Mouse (Mus musculus) layer of hippocampus, adult 9-10 months (tissue): ENCODE data around the gene Sult4a1.

Experiments
- DNase-seq: peaks from one replicate; pipeline ENCODE4 v3.0.0; 2022; ENCODE audit warnings: low spot score

Sult4a1 gene

GRCm38 (mm10) chr15:84096051-84096450 is 9.5 kb downstream of the Sult4a1 start:
- no peak for DNase-seq

- no peak for DNase-seq
Measured at GRCm38 (mm10) chr15:84094921-84095320, 10.6 kb downstream of the Sult4a1 start.

DNA sequence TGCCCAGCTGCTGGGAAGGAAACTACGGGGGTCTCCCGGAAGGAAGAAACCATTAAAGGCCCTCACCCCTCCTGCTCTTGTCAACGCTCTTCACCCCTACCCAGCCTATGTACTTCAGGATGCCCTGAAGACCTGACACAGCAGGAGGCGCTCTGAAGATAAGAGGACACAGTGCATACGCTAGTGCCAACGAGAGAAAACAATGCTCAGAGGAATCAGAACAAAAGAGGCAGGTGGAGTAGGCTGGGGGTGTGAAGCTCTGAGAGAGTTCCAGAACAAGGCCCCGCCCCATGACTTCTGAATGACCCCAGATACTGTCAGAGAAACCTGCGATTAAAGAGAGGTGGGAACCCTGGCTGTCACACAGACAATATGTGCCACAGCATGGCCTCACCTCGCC is 18.8 kb downstream of the Sult4a1 start:
- DNase-seq, result no peak

- DNase-seq, result no peak
Measured at GRCm38 (mm10) chr15:84086364-84086763, 19.2 kb downstream of the Sult4a1 start.

DNA sequence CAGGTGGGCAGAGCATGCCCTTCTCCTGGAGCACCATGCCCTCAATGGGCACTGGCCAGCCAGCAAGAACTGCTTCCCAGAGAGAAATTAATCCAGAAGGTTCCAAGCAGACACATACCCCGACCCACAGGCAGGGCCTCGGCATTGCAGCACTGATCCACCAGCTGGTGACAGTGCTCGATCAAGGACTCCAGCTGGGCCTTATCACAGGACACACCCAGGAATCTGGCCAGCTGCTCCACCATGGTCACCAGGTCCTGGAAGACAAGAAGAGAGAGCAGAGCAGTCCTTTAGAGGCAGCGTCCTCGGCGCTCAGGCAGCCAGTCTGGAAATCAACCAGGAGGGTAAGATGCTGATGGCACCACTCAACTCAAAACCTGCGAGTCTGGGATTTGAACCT is 25.5 kb downstream of the Sult4a1 start:
- DNase-seq, result no peak

- no peak for DNase-seq
Measured at GRCm38 (mm10) chr15:84079519-84079918, 26.0 kb downstream of the Sult4a1 start.

DNA sequence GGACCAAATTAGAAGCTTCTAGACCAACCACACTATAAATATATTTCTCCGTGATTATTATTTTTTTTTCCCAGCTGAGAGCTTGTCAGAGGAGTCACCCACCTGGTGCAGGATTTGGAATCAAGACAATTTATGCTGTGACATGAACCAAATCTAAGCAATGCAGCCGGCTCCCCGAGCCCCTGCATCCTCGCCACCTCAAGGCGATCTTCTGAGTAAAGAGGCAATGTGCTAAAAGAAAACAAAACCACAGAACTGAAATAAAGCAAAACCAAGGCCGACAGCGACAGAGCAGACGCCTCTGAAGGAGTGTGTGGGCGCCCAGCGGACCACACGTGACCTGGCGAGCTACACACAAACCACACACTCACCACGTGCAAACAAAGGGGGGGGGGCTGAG is 26.9 kb downstream of the Sult4a1 start:
- DNase-seq, result no peak

DNA sequence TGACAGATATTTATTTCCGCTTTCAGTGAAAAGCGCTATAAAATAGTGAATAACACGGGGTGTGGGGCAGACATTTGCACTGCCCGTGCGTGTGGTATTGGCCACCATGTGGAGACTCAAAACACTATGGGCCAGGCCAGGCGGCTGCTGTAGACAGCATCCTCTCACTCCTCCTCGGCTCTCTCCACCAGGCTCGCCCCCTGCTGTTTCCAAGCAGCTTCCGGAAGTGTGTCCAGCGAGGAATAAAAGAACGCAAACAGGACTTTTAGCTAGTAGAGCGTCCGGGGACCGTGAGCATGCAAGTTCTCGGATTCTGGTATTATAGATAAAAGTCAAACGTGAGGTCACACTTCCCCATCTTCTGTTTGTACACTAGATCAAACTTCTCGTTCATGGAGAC is 28.4 kb downstream of the Sult4a1 start:
- DNase-seq, result no peak

DNA sequence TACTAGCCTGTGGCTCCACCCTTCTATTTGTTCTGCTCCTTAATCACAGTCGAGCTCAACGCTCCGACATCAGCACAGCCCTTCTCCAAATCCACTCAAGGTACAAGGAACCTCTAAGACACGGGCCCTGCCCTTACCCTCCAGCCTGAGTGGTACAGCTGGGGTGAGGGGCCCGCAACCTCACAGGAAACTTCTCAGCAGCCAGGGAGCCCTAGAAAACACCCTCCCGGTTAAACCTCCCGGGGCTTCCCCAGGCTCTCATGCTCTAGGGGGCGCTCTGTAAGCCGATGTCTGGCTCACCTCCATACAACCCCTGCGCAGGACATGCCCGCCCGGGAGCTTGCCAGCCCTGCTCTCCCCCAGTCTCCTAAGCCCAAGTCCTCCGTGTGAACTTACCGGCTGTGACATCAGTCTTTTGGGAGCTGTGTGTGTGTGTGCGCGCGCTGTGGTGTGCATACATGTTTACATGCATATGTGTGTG is 30.8 kb downstream of the Sult4a1 start:
- DNase-seq, result no peak

DNA sequence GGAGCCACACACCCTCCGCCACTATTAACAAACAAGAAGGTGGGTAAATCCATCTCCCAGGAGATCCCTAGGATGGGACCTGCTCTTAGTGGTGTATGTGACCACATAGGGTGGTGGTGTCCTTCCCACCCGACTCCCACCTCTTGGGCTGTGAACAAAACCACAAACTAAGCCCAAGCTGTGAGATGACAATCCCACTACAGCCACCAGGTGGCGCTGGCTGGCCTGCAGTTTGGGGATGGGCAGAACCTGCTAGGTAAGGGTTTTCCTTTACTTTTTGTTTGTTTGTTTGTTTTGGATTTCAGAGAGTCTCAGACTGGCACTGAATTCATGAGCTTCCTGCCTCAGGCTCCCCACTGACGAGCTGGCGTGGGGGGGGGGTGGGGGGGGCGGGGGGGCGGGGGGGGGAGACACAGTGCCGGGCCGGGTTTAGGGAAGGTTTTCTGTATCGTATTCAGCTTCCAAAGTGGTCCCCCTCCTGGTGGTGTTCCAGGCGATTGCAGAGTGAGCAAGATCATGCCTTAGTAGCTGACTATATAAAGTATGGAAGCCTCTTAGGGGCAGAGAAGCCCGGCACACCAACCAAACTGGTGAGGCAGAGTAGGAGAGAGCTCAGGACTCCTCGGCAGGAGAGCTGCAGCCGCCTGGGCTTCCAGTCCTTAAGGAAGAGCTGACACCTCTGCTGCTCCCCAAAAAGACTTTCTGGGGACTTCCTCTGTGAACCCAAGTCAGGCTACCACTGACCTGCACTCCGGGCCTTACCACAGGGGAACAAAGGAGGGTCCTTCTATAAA is 31.4 kb downstream of the Sult4a1 start:
- peak; percentile 45 for DNase-seq

DNA sequence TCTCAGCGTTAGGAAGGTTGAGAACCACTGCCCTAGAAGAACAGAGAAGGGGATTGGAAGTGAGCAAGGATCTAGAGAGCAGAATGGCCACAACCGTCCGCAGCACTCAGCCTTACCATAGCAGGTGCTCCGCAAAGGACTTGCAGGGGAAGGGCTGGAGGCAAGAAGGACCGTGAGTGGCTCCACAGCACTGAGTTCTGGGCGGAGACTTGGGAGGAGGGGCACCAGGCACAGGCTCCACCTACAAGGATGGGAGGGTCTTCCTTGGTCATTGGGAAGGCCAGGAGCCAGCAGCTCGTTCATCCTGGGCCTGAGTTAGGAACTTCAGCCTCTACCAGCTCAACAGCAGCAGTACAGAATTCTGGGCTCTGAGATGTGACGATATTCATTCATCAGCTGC is 32.5 kb downstream of the Sult4a1 start:
- DNase-seq, result no peak

DNA sequence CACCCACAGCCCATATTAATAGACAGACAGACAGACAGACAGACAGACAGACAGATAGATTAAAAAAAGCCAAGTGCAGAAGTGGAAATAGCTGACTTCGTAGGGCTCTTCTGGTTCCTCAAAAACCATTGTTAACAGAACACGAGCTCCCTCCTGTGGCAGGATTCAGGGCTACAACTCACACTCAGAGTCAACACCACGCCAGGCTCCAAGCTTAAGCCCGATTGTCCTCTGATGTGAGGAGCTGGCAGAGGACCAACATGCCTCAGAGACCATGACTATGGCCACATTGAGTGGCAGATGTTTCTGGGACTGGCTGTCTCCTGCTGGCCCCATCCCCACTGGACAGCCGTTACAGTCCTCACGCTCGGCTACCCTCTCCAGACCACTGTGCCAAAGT is 33.3 kb downstream of the Sult4a1 start:
- DNase-seq, result peak; percentile 92

DNA sequence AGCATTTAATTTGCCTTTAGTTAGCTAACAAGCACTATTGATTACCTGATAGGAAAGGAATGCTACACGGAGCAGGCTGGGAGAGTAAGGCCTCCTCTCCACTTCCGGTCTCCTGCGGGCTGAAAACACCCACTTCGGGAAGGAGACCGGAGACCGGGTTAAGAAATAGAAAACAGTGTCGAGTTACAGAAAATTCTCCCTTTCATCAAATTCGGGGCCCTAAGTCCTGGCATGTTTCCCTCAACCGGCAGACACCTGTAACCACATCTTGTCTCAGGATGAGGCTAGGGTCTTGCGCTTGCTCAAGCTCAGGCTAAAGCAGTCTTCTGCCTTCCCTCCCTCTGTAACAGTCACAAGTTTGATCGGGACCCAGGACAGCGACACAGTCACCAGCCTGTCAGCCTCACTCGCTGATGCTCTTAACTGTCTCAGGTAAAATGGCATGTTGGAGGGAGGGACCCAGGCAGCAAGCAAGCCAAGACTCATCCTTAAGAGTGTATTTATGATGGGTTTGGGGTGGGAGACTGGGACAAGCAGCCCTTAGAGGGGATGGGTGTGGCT is 35.4 kb downstream of the Sult4a1 start:
- DNase-seq, result no peak

DNA sequence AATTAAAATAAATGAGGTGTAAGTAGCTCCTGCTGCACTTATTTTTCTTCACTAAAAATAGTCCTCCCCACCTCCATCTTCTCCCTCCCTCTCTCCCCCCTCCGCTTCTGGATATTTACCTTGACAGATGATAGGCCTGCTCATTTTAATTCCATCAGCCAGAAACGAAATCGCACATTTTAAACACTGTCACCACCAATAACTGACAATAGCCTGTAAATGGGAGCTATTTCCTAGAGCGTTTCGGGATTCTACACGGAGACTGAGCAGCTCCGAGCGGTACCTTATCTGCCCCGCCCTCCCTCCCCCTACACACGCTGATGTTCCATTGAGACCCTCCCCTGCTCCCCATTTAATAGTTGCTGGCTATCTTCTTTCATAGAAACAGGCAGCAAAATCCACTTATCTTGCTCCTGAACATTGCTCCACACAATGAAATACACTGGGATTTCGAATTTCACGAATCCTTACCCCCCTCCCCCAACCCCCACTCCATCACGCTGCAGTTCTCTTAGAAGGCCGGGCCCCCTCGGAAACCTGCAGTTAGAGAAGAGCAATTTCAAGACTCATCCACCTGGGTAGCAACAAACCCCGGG is 36.0 kb downstream of the Sult4a1 start:
- no peak for DNase-seq

DNA sequence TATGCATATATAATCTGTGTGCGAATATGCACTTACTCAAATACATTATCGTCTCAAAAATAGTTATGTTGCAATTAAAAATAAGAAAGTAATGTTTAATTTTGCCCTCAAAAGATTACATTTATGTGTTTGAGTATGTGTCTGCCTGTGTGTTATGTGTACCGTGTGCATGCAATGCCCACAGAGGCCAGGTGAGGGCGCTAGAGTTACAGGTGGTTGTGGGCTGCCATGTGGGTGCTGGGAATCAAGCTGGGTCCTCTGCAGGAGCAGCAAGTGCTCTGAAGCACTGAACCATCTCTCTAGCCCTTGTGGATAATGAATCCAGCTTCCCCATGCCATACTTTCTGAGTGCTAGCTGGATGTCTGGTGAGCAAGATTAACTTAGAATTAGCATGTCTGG is 39.9 kb downstream of the Sult4a1 start:
- no peak for DNase-seq

DNA sequence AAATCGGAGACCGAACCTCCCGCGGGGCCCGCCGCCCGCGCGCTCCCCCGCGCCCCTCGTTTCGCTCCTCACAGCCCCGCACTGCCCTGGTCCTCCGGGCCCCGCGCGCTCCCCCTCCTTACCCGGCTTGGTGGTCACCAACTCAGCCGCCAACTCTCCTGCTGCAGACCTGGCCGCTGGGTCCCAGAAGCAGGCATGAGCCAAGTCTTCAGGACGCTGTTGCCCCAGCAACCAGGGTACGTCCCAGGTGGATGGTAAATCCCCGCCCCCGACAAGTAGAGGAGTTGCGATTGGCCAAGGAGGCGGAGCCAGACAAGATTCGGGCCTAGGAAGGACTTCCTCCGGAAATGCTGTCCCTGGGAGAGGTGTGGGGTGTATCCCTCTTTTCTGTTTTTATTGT is 40.4 kb downstream of the Sult4a1 start, which contains the start of gene Efcab6:
TSS of gene Efcab6 (minus strand) at position 240 of the 400 bp plus-strand sequence.
- DNase-seq, result no peak

DNA sequence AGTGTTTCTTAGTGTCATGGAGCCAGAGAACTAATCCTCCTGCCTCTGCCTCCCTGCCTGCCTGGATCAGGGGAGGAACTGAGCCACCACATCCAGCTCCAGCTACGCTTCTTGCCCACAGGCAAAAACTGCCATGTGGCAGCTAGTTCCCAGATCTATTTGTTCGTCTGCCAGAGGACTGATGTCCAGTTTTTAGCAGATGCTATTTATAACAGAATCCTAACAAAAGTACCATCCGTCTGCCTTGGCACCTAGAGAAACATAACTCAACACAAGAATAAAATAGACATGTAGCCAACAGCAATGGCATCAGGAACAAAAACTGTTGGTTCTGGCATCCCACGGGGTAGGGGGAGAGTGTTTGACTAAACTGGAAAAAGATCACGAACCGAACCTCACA is 46.7 kb downstream of the Sult4a1 start:
- DNase-seq, result no peak

DNA sequence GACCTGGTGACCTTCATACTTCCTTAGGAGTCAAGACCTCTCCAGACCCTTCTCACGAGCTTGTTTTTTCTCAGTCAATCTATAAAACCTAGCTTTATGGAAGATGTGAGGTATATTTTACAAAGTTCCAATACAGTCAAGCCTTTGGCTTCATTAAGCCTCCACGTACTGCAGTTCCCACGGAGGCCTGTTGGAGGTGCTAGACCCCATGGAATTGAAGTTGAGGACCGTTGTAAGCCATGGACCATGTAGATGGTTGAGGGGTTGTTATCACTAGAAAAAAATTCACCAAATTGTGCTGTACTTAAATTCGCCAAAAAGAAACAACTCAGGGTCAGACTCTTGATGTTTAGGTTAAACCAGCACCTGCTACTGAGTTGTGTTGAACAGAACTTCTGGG is 49.5 kb downstream of the Sult4a1 start:
- no peak for DNase-seq

DNA sequence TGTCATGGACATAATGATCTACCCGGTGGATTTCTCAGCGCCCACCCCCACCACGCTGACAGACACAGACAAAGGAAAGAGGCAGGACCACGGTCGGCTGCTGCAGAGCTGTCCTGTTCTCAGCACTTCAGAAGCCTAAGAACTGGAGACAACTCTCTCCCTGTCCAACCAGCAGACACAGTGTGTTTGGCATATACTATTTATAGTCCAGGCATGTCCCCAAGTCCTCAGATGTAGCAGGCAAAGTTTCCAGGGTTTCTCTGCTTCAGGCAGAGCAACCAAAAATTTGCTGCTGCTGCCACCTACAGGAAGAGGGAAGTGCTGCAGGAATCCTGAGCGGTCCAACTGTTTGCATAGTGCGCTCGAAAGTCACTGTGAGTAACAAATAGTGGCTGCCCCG is 51.7 kb downstream of the Sult4a1 start:
- DNase-seq, result peak; percentile 71

GRCm38 (mm10) chr15:84053240-84053639 is 52.3 kb downstream of the Sult4a1 start:
- no peak for DNase-seq

DNA sequence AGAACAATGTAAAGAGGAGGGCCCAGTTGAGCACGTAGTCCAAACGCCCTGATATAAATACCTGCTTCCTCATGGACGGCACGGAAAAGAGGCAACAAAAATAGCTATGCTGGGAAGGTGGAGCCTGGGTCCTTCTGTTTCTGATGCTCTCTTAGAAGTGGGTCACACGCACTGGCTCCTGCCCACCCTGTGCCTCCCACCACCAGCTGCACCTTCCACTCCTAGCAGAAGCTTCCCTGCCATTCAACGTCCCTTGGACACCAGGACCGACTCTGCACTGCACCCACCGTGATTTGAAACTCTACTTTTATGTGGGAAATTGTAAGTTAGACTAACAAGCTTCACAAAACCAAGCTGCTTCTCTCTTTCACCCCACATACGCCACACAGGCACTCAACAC is 53.2 kb downstream of the Sult4a1 start:
- no peak for DNase-seq

- DNase-seq, result no peak
Measured at GRCm38 (mm10) chr15:84049570-84049969, 56.0 kb downstream of the Sult4a1 start.

DNA sequence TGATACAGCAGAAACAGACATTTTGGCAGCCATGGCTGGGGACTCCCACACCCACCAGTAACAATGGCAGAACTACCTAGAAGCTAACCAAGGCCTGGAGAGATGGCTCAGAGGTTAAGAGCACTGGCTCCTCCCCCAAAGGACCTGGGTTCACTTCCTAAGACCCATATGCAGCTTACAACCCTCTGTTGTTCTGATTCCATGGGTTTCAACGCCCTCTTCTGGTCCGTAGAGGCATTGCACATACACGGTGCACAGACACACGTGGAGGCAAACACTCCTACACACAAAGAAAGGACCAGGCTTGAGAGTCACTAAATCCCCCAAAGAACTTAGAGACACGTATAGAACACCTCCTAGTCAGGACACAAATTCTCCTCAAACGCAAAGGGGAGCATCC is 60.0 kb downstream of the Sult4a1 start:
- no peak for DNase-seq
